Mouse (Mus musculus): ENCODE data around the gene Tchh. TPM values are rescaled to one million over a fixed set of nuclear protein-coding genes. Genes with fewer than 3 reads are reported as not detected.
"Not testable (repeated sequence)": the region's sequence is repeated elsewhere in the genome, so short reads cannot be mapped to it uniquely, and the experiment has no call there.

Tchh gene
- polyA plus RNA-seq, 1 experiment from 2014 or later = 0.44 TPM

- H3K27me3 ChIP-seq (replicated peaks); H3K9ac ChIP-seq; ATAC-seq (ENCODE audit: extremely low read depth, insufficient number of reproducible peaks, low FRiP score, low TSS enrichment); H3K4me1 ChIP-seq; H3K9me3 ChIP-seq; H3K4me3 ChIP-seq; H3K36me3 ChIP-seq; H3K4me2 ChIP-seq; H3K27ac ChIP-seq (replicated peaks): not testable (repeated sequence)
- 23% methylated on average over 5 of the region's 5 CpGs for WGBS
These were observed 52.6 kb downstream of the Tchh start for GRCm38 (mm10) chr3:93494774-93495173.

GRCm38 (mm10) chr3:93497131-93497530, 55.0 kb downstream of the Tchh start:
- Histone ChIP-seq H3K4me1 (no peaks in the 10 kb centered on the region), H3K27me3 (replicated peaks) (0 out of 2 replicates have a peak, but pooled peaks cover 4% of the 10 kb centered on the region), H3K9ac (no peak overlapping the region), H3K27ac (replicated peaks) (no peak overlapping the region), H3K9me3 (no peaks in the 10 kb centered on the region), H3K4me2 (no peak overlapping the region), H3K36me3 (no peaks in the 10 kb centered on the region), H3K4me3 (no peak overlapping the region)
- ATAC-seq (ENCODE audit: extremely low read depth, insufficient number of reproducible peaks, low FRiP score, low TSS enrichment) = no peak
- WGBS = 62% methylated on average over 3 of the region's 3 CpGs

Small RNA genes lying within 50 kb of the gene (microRNA-seq; reads per million reads assigned to microRNA genes)
- not detected for gene Gm22752

Other genes with a start within 250 kb of the Tchh start
- not detected in 2 replicates for gene Flg2, start 245.1 kb upstream of the Tchh start, polyA plus RNA-seq (2015; fragmentation: Nextera tagmentation; extraction: Ambion mirVana)
- gene Flg, start 168.8 kb upstream of the Tchh start, polyA plus RNA-seq (2015; fragmentation: Nextera tagmentation; extraction: Ambion mirVana) = not detected in 2 replicates
- gene Hrnr, start 122.6 kb upstream of the Tchh start, polyA plus RNA-seq (2015; fragmentation: Nextera tagmentation; extraction: Ambion mirVana) = 0.01 TPM in 1 of 2 replicates, not detected in the other
- gene Rptn, start 48.6 kb upstream of the Tchh start, polyA plus RNA-seq (2015; fragmentation: Nextera tagmentation; extraction: Ambion mirVana) = not detected in 2 replicates
- not detected in 2 replicates for gene Tchhl1, start 26.4 kb downstream of the Tchh start, polyA plus RNA-seq (2015; fragmentation: Nextera tagmentation; extraction: Ambion mirVana)
- 842 and 881 TPM in 2 replicates for gene S100a11, start 78.2 kb downstream of the Tchh start, polyA plus RNA-seq (2015; fragmentation: Nextera tagmentation; extraction: Ambion mirVana)
- 197 and 200 TPM in 2 replicates for gene S100a10, start 112.8 kb downstream of the Tchh start, polyA plus RNA-seq (2015; fragmentation: Nextera tagmentation; extraction: Ambion mirVana)
- gene Tdpoz2, start 210.4 kb downstream of the Tchh start, polyA plus RNA-seq (2015; fragmentation: Nextera tagmentation; extraction: Ambion mirVana) = not detected in 2 replicates
- not detected in 2 replicates for gene Tdpoz1, start 234.0 kb downstream of the Tchh start, polyA plus RNA-seq (2015; fragmentation: Nextera tagmentation; extraction: Ambion mirVana)